Mouse (Mus musculus) forebrain, postnatal 0 days (tissue): ENCODE data around the gene Defb23. TPM values are rescaled to one million over a fixed set of nuclear protein-coding genes. Genes with fewer than 3 reads are reported as not detected.

ENCODE experiments used
- ATAC-seq: fragments of 200-750 bp; cut with Nextera tagmentation; 2 replicates; pipeline ENCODE4 v1.8.0; 2017; ENCODE audit warnings: mild to moderate bottlenecking, moderate library complexity
- DNase-seq: peaks from one replicate; pipeline ENCODE4 v3.0.0-alpha.2; 2015
- H3K27ac ChIP-seq: fragments of 300-500 bp; sonication (generic); 2 replicates; pipeline ENCODE4 v1.5.1; 2014; ENCODE audit warnings: low read depth, mild to moderate bottlenecking, antibody characterized with exemption, low read length, moderate library complexity, mixed read lengths
- H3K27me3 ChIP-seq: fragments of 300-500 bp; sonication (generic); 2 replicates; pipeline ENCODE4 v1.6.1; 2014; ENCODE audit warnings: mild to moderate bottlenecking, low read length, mixed read lengths; ENCODE audit not compliant: insufficient read depth
- H3K36me3 ChIP-seq: fragments of 300-500 bp; sonication (generic); 2 replicates; pipeline ENCODE4 v1.6.1; 2014; ENCODE audit warnings: mild to moderate bottlenecking, moderate library complexity; ENCODE audit not compliant: insufficient read depth
- H3K4me1 ChIP-seq: fragments of 300-500 bp; sonication (generic); 2 replicates; pipeline ENCODE4 v1.6.1; 2014; ENCODE audit warnings: antibody characterized with exemption; ENCODE audit not compliant: insufficient read depth
- H3K4me2 ChIP-seq: fragments of 300-500 bp; sonication (generic); 2 replicates; pipeline ENCODE4 v1.6.1; 2014; ENCODE audit warnings: low read depth, mild to moderate bottlenecking, moderate library complexity
- H3K4me3 ChIP-seq: fragments of 300-500 bp; sonication (generic); 2 replicates; pipeline ENCODE4 v1.5.1; 2014; ENCODE audit warnings: low read depth, low read length, mixed read lengths
- H3K9ac ChIP-seq: fragments of 300-500 bp; sonication (generic); 2 replicates; pipeline ENCODE4 v1.6.1; 2014; ENCODE audit warnings: mild to moderate bottlenecking
- H3K9me3 ChIP-seq: fragments of 300-500 bp; sonication (generic); 2 replicates; pipeline ENCODE4 v1.6.1; 2016; ENCODE audit warnings: low read length
- CTCF ChIP-seq: sonication (generic); IDR thresholded peaks from 2 replicates; pipeline ENCODE4 v1.5.1; 2016; ENCODE audit warnings: antibody characterized with exemption, control low read depth, low read depth
- WGBS: fragments of 180-500 bp; shearing (Covaris S2); extraction: QIAGEN DNeasy Blood & Tissue Kit; methylation state at CpG from one replicate; pipeline ENCODE4 v1.1.7; 2014; 5-methylcytosine and 5-hydroxymethylcytosine counted together
- polyA plus RNA-seq: library from polyadenylated mRNA; unstranded; fragments of >200 nt; fragmentation: Nextera tagmentation; extraction: Ambion mirVana; gene quantifications from 2 replicates; pipeline ENCODE4 v1.2.1, GENCODE M21; 2015
- total RNA-seq: library from RNA; depleted of rRNA; stranded (reverse); fragments of >200 nt; gene quantifications from 2 replicates; pipeline ENCODE4 v1.2.3, GENCODE M21; 2014

Gene Defb23
- total and polyA plus RNA-seq, 2 experiments from 2014 or later, result not detected

DNA sequence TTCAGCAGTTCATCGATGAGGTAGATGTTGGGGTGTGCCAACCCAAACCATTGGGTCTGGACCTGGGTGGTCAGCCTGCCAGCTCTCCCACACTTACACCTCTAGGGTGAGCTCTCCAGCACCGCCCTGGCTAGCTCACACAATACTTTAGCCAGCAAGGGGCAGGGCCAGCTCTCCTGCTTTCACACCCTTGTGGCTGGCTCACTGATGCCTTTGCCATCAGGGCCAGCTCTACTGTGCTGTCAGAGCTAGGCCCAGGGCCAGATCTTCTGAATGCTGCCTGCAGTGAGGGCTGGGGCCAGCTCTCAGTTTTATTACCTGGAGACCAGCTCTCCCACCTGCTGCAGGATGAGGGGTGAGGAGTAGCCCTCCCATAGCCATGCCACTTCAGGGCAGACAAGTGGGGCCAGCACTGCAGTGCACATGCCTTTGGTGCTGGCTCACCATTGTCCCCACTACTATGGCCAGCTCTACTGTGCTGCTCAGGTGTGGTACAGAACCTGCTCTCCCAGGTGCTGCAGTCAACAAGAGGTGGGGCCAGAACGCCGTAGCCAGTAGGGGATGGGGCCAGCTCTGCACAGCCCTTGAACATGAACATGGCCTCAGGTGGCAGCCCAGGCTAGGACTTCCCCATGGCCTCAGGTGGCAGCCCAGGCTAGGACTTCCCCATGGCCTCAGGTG, 12.2 kb downstream of the Defb23 start:
- Histone ChIP-seq H3K36me3 (no peaks in the 10 kb centered on the region), H3K9ac (no peak overlapping the region), H3K9me3 (no peaks in the 10 kb centered on the region), H3K4me3 (no peak overlapping the region), H3K27ac (no peak overlapping the region), H3K4me1 (no peaks in the 10 kb centered on the region), H3K27me3 (no peaks in the 10 kb centered on the region), H3K4me2 (no peak overlapping the region)
- 0 out of 2 replicates have a peak, but pooled peaks have one; percentile 2 for TF ChIP-seq CTCF
- no peak for ATAC-seq
- 77% methylated on average over 4 of the region's 4 CpGs for WGBS
- no peak for DNase-seq

DNA sequence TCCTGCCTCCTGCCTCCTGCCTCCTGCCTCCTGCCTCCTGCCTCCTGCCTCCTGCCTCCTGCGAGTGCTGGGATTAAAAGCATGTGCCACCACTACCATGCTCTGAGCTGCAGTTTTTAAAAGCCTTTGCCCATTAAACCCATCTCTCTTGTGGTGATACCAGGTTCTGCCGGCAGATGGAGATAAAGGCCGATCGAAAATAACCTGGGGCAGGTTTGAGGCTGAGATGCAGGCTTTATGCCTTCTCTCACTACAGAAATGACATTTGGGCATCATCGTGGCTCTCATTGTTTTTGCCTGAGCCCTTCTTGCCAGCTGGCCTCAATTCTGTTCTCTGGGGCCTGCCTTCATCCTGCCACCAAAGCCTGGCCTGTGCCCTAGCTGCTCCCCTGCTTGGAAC, 14.2 kb downstream of the Defb23 start:
- WGBS, result 3% methylated on average over 5 of the region's 5 CpGs
- Histone ChIP-seq H3K9ac (no peak overlapping the region), H3K27me3 (no peaks in the 10 kb centered on the region), H3K9me3 (no peaks in the 10 kb centered on the region), H3K4me2 (no peak overlapping the region), H3K4me1 (no peaks in the 10 kb centered on the region), H3K36me3 (no peaks in the 10 kb centered on the region), H3K4me3 (no peak overlapping the region), H3K27ac (no peak overlapping the region)
- DNase-seq, result peak; percentile 82
- ATAC-seq, result peak; percentile 65
- TF ChIP-seq CTCF, result peak; percentile 79

DNA sequence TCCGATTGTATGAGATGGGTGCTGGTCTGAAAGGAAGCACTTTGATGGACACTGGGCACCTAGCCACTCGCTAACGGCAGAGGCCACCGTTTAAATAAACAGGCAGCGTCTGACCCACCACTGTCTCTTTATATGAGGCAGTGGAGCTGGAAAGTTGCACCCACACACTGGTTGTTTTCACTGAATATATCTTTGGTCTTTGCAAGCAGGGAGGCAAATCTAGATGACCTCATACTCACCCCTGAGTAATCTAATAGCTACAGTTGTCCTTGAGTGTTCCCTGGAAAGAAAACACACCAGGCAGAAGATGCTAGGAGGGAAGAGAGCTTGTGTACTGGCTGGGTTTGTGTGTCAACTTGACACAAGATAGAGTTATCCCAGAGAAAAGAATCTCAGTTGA, 17.0 kb downstream of the Defb23 start:
- 39% methylated on average over 5 of the region's 5 CpGs for WGBS
- no peak overlapping the region for H3K4me2 ChIP-seq

DNA sequence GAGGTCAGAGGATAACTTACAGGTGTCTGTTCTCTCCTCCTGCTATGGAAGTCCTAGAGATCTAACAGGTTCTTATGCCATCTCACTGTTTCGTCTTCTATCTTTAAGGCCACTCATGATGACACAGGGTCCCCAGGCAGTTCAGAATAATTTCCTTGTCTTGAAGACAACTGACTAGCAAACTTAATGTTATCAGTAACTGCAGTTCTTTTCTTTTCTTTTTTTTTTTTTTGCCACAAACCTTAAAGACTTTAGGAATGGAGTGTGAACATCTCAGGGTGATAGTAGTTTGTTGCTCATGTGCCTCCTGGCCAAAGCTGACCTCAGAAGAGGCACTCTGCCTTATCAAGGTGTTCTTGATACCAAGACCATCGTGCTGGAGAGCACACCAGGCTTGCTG, 17.8 kb downstream of the Defb23 start:
- Histone ChIP-seq H3K9me3 (no peaks in the 10 kb centered on the region), H3K4me3 (no peak overlapping the region), H3K4me1 (0 out of 2 replicates have a peak, but pooled peaks cover 4% of the 10 kb centered on the region), H3K27ac (no peak overlapping the region), H3K9ac (no peak overlapping the region), H3K4me2 (no peak overlapping the region), H3K36me3 (no peaks in the 10 kb centered on the region), H3K27me3 (no peaks in the 10 kb centered on the region)
- WGBS, result 78% methylated on average over 2 of the region's 2 CpGs
- no peak for TF ChIP-seq CTCF
- DNase-seq (no peak), ATAC-seq (no peak)

More for the DNA sequence above, 17.0 kb downstream of the Defb23 start:
- no peaks in the 10 kb centered on the region for H3K27me3 ChIP-seq
- no peaks in the 10 kb centered on the region for H3K9me3 ChIP-seq
- no peaks in the 10 kb centered on the region for H3K36me3 ChIP-seq
- H3K27ac ChIP-seq, result no peak overlapping the region
- DNase-seq (no peak), ATAC-seq (no peak)
- H3K9ac ChIP-seq, result no peak overlapping the region
- 0 out of 2 replicates have a peak, but pooled peaks cover 4% of the 10 kb centered on the region for H3K4me1 ChIP-seq
- TF ChIP-seq CTCF, result no peak
- no peak overlapping the region for H3K4me3 ChIP-seq

DNA sequence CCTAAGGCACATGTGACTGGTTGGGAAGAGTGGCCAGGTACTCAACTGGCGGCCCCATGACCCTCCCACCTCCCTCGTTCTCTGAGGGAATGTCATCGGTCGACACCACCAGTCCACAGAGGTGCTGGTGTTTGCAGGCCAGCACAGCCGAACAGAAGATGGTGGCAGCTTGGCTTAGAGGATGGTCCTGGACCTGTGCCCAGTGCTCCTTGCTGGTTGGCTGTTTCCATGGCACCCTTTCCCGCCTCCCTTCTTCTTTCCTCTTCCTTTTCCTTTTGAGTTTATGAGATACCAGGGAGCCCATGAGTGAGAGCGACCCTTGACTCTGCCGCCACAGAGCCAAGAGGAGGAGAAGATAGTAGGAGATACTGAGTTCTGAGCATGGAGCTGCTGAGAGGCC, 21.1 kb downstream of the Defb23 start:
- TF ChIP-seq CTCF, result no peak

DNA sequence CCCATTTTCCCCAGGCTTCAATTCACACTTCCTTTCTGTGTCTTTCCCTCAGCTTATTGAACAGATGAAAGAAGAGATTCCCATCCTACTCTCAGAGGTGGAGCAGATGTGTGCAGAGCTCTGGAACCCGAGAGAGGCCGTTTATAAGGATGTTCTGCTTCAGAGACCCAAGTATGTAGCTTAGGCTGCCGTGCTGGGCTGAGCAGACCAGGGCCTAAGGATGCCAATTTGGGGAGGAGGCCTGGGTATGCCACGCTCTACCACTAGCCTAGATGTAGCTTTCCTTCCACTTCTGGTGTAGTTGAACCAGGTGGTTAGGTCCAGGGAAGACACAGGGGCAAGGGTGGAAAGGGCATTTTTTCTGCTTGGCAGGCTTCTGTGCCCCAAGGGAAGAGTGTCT, 22.1 kb downstream of the Defb23 start:
- Histone ChIP-seq H3K36me3 (no peaks in the 10 kb centered on the region), H3K9ac (no peak overlapping the region), H3K4me1 (0 out of 2 replicates have a peak, but pooled peaks cover 4% of the 10 kb centered on the region), H3K4me2 (no peak overlapping the region), H3K4me3 (no peak overlapping the region), H3K27me3 (no peaks in the 10 kb centered on the region), H3K27ac (no peak overlapping the region), H3K9me3 (no peaks in the 10 kb centered on the region)
- ATAC-seq (no peak), DNase-seq (no peak)
- WGBS, result 80% methylated on average over 4 of the region's 4 CpGs
- no peak for TF ChIP-seq CTCF

More for the DNA sequence above, 21.1 kb downstream of the Defb23 start:
- Histone ChIP-seq H3K9ac (no peak overlapping the region), H3K4me1 (0 out of 2 replicates have a peak, but pooled peaks cover 4% of the 10 kb centered on the region), H3K4me2 (no peak overlapping the region), H3K27me3 (no peaks in the 10 kb centered on the region), H3K9me3 (no peaks in the 10 kb centered on the region), H3K27ac (no peak overlapping the region), H3K4me3 (no peak overlapping the region), H3K36me3 (no peaks in the 10 kb centered on the region)
- DNase-seq (peak; percentile 67), ATAC-seq (no peak)
- WGBS, result 65% methylated on average over 8 of the region's 8 CpGs

DNA sequence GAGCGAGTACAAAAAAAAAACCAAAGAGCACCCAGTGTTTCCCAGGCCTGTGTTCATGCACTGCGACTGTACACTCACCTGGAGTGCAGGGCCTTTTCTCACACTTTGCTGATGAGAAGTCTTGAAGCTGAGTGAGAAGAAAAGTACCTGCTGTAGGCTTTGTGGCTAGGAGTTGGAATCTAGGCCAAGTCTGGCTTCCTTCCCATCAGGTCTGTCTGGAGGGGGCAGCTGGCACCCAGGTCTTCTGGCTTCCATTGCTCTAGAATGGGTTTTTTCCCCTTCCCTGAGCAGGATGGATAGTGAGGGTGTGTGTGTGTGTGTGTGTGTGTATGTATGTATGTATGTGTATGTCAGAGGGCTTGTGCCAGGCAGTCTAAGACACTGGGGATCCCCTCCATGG, 24.6 kb downstream of the Defb23 start:
- ATAC-seq (no peak), DNase-seq (no peak)
- H3K9me3 ChIP-seq, result no peaks in the 10 kb centered on the region
- TF ChIP-seq CTCF, result no peak
- H3K9ac ChIP-seq, result no peak overlapping the region
- WGBS, result 84% methylated on average over 2 of the region's 2 CpGs
- no peak overlapping the region for H3K4me2 ChIP-seq
- H3K4me1 ChIP-seq, result peaks cover 4% of the 10 kb centered on the region; the same call in 1 of the 2 replicates
- no peak overlapping the region for H3K4me3 ChIP-seq
- no peak overlapping the region for H3K27ac ChIP-seq
- no peaks in the 10 kb centered on the region for H3K27me3 ChIP-seq
- no peaks in the 10 kb centered on the region for H3K36me3 ChIP-seq
